Mouse (Mus musculus): ENCODE results near the gene Ms4a6c. TPM values are rescaled to one million over a fixed set of nuclear protein-coding genes. Genes with fewer than 3 reads are reported as not detected.
A peak's percentile ranks its signal among the peaks of the same experiment; 100 is the strongest.
"Not testable (repeated sequence)": the region's sequence is repeated elsewhere in the genome, so short reads cannot be mapped to it uniquely, and the experiment has no call there.

The Ms4a6c gene
- total RNA-seq (2021): 1 to 10 TPM; 1.9 to 2.0 TPM
- long read RNA-seq, experiment 1, partial matches to known transcripts: 2 of 2 reads
- long read RNA-seq, experiment 1, other reads (novel, unspliced or antisense): 0 of 2 reads
- long read RNA-seq, experiment 2: 0 reads

DNA sequence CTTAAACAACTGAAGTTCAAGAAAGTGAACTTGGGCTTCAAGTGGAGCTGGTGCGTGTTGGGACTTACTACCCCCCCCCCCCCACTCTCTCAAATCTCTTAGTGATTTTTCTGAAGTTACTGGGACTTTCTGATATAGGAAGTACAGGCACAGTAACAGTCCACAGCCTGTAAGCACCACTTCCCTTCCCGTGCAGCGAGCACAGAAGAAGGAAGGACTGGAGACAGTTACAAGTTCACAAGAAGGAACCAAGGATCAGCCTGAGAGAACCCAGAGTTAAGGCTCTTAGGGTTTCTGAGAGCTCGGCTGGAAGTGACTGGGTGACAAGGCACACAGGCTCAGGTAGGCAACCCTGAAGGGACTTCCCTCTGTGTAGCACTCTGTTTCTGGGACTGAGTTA is at the start of gene Ms4a6c:
Ms4a6c (plus strand) TSS at position 152 of the 400 bp plus-strand sequence.
- DNase-seq (ENCODE audit: low spot score in 2 of 2): not testable (repeated sequence)

DNA sequence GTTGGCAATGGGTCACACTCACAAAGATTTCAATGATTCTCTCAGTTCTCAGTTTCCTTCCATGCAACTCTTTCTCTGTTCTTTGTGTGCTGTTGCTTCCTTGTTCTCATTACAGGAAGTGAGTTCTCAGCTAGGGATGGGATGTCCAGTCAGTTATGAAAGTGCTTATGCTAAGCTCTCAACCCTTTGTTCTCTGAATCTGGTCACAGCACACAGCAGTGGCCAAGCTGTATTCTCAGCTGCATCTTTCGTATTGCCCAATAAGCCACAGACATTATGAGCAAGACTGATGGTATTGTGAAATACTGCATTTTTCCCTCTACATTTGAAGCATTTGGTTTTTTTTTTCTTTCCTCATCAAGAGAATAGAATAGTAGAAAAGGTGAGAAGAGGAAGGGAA is 38.0 kb upstream of the Ms4a6c start:
- DNase-seq (ENCODE audit: low spot score in 2 of 2): not testable (repeated sequence)

DNA sequence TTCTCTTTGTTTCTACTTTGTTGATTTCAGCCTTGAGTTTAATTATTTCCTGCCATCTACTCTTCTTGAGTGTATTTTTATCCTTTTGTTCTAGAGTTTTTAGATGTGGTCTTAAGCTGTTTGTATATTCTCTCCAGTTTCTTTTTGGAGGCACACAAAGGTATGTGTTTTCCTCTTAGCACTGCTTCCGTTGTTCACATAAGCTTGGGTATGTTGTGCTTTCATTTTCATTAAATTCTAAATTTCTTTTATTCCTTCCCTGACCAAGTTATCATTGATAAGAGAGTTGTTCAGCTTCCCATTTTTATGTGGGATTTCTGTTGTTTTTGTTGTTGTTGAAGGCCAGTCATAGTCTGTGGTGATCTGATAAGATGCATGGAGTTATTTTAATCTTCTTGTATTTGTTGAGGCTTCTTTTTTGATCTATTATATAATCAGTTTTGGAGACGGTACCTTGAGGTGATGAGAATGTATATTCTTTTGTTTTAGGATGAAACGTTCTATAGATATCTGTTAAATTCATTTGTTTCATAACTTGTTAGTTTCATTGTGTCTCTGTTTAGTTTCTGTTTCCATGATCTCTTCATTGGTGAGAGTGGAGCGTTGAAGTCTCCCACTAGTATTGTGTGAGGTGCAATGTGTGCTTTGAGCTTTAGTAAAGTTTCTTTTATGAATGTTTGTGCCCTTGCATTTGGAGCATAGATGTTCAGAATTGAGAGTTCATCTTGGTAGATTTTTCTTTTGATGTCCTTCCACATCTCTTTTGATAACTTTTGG is 33.9 kb upstream of the Ms4a6c start:
- DNase-seq (ENCODE audit: low spot score in 2 of 2): no peak

DNA sequence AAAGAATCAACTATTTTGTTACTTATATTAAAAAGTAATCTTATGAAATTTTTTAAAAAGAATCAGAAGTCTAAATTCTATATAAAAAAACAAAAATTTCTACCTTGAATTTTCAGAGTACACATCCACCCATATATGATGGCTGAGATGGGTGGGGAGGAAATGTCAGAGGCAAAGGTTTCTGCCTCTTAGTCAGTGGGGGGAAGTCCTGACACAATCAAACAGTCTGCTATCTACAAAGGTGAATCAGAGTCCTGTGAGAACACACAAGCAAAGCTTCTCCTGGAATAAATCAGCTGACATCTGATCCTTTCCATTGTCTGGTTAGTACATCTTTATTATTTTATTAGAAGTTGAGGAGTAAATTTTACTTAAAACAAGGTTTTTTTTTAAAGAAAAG is 25.8 kb upstream of the Ms4a6c start, which contains the start of gene Ms4a4b:
Ms4a4b (plus strand) TSS at position 216 of the 400 bp plus-strand sequence.
- DNase-seq (ENCODE audit: low spot score in 2 of 2): no peak

DNA sequence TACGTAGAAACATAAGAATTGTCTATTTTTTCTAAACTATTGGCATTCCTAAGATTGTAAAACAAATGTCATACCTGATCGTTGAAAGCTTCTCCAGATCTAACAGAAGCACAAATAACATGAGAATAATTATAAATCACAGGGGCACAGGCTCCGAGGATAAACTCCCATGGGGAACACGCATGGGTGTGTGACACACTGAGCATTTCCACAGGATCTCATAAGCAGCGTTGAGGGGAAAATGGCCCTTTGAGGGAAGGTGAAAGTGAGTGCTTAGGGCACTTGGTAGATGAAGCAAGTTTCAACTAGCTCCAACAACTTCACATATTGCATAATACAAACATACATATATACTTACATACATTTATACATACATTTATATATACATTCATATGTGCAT is 25.2 kb upstream of the Ms4a6c start:
- no peak for DNase-seq (ENCODE audit: low spot score in 2 of 2)

DNA sequence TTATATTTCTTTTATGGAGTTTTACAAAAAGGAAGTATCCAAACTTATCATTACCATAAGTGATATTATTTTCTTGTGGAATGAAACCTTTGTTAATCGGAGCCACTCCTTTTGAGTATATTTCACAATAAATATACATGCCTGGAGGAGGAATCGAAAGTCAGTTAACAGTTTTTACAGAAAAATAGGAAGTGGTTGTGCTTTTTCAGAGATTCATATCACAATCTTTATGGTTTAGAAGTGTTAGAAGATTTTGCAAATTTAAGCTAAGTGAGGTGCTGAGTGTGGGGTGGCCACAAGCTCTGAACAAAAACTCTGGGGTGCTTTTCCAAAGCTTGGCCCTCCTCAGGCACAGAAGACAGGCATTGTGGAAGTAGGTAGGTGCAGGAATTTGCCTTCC is 21.9 kb upstream of the Ms4a6c start:
- DNase-seq (ENCODE audit: low spot score in 2 of 2): no peak

DNA sequence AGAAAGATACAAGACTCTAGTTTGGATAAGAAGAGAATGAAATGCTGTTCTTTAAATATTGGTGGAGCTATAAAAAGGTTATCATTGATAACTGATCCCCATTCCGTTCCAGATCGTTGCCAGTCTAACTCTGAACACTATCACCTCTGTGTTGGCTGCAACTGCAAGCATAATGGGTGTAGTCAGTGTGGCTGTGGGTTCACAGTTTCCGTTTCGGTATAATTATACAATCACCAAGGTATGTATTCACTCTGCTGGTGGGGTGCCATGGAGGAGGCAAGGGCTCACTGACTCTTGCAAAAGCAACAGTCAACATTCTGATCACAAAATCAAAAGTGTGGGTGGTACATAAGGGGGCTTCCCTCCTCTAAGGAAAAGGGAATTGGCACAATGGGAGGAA is 10.1 kb upstream of the Ms4a6c start:
- not testable (repeated sequence) for DNase-seq (ENCODE audit: low spot score in 2 of 2)

DNA sequence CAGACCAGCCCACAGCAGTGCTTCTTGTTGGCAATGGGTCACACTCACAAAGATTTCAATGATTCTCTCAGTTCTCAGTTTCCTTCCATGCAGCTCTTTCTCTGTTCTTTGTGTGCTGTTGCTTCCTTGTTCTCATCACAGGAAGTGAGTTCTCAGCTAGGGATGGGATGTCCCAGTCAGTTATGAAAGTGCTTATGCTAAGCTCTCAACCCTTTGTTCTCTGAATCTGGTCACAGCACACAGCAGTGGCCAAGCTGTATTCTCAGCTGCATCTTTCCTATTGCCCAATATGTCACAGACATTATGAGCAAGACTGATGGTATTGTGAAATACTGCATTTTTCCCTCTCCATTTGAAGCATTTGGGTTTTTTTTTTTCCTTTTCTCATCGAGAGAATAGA is 4.4 kb upstream of the Ms4a6c start:
- DNase-seq (ENCODE audit: low spot score in 2 of 2): not testable (repeated sequence)

DNA sequence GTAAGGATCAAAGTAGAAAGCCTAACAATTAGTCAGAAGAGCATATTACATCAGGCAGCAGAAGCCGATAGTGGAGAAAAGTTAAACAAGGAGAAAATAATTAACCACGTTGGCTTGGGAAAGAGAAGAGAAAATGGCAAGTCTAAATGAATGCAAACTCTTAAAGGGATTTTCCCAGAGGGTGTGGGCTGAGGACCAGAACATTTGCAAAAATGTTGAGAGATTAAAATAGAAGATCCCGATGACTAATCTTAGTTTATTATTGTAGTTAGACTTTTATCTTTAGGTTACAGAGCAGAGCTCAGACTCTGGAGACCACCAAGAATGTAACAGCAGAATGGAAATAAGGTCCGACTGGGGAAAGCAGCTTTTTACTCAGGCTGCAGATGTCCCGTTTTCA is 2.7 kb upstream of the Ms4a6c start:
- DNase-seq (ENCODE audit: low spot score in 2 of 2): no peak

DNA sequence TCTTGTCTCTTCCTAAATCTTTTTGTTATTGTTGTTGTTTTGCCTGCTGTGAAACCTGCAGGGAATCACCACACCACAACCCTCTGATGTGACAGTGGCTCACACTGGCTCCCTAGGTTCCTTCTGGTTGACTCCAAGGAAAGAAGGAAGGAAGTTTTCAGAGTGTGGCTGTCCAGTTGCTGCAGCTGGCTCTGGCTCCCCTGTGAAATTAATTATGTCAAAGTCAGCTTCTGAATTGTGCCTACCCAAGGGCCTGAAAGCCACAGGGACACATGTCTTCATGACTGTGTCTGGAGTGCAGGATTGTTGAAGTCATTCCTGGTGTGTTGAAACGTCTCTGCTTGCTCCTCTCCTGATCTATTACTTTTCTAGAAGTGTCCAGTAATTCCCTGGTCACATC is 805 bp upstream of the Ms4a6c start:
- DNase-seq (ENCODE audit: low spot score in 2 of 2): not testable (repeated sequence)

DNA sequence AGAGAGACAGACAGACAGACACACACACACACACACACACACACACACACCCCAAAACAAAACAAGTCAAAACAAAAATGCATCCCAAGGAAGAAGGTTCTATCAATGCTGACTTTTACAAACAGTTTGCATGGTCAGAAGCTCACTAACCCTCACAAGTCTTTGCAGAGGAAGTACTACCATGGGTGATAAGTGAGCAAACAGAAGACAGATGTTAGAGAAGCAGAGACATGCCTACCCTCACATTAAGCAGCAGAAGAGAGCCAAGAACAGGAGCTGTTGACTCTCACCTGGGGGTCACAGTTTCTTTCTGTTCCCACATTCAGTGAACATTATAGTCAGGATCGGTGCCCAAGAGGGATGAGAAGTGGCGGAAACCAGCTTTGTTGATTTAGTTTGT is 10.5 kb downstream of the Ms4a6c start:
- no peak for DNase-seq (ENCODE audit: low spot score in 2 of 2)

DNA sequence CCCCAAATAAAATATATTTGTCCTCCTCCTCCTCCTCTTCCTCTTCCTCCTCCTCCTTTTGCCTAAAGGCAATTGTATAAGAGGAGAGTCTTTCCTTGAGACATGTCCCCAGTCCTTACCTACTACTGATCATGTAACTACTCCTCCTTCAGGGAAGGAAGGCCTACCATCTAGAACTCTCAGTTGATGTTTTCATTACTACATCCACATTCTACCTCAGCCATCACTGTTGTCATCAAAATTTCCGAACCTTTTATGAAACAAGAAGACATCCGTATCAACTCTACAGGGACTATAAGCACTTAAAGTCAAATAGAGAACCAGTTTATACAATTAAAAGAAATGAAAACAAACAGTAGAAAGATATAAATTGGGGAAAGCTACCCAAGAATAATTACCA is 13.5 kb downstream of the Ms4a6c start:
- DNase-seq (ENCODE audit: low spot score in 2 of 2): no peak

DNA sequence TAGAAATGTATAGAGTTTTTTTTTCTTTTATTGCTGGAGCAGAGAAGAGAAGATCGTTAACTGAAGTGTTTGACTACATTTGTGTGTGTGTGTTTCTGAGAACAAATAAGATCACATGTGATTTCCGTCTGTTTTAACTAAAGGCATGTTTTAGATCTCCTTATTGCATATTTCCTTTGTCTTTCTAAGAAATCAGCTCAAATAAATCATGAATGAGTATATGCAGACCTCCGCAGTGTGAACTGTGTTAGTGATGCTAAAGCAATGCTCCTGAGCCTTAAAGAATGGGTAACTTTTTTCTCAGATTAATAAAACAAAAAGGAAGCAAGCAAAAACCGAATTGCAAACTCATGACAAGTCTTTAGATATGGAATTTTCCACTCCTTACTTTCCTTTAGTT is 14.8 kb downstream of the Ms4a6c start:
- DNase-seq (ENCODE audit: low spot score in 2 of 2): no peak

DNA sequence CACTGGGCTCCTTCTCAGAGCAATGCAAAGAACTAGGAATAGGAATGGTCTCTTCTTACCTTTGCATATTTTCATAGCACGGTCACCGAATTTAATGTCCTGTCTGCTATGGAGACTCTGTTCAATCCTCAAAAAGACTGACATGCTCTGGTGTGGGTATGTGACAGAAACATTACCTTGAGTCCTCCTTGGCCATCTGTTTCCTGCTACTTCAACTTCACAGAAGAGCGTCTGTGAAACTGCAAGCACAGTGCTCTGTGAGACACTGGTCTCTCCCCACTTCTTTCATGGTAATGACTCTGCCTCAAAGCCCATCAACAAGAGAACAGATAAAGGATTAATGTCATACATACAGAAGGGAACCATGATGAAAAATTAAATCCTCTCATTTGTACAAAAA is 15.2 kb downstream of the Ms4a6c start:
- DNase-seq (ENCODE audit: low spot score in 2 of 2): no peak

DNA sequence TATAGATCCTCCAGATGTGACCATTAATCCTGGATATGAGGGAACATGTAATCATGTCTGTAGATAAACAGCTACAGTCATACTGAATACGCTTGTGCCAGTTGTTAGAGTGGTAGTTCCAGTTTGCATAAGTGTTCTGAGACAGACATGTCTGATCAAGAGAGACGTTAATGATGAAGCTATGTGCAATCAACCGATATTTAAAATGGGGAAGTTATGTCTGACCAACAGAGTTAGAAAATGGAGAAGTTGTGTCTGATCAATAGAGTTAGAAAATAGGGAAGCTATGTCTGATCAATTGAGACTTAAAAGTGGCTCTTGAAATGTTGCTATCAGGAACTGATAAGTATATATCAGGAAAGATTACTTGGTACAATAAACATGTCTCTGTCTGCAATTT is 16.1 kb downstream of the Ms4a6c start:
- DNase-seq (ENCODE audit: low spot score in 2 of 2): no peak

DNA sequence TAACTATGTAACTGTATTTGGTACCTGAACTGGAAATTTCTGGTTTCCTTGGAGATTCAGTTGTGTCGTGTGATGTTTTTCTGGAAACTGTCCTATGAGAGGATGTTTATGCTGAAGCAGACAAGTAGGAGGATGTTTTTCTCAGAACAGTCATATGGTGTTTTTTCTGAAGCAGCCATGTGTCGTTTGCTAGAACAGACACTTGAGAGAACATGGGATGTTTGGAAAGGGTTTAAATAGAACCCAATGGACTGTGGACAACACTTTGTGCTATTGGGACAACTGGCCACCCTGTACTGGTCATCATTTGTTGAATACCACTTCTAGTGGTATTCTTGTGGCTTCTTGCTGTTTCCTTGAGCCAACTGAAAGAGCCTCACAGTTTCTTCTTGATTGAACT is 16.6 kb downstream of the Ms4a6c start, which contains the start of gene Gm8369:
Gm8369 (plus strand) TSS at position 193 of the 400 bp plus-strand sequence.
- DNase-seq (ENCODE audit: low spot score in 2 of 2): peak; percentile 11 to 52

DNA sequence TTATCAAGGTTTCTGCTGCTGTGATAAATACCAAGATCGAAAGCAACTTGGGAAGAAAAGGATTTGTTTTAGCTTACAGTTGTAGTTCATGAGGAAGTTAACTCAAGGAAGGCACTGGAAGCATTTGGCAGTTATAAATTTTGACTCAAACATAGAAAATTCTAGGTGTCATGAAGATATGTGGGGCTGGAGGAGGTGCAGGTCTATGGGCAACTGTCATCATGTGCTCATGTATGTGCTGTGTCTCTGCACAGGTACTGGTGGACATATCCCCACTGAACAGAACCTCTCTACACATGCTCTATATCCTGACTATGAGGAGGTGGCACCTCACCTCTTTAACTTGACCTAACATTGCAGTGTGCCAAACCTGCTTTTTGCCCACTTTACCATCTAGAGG is 17.4 kb downstream of the Ms4a6c start:
- DNase-seq (ENCODE audit: low spot score in 2 of 2): no peak

DNA sequence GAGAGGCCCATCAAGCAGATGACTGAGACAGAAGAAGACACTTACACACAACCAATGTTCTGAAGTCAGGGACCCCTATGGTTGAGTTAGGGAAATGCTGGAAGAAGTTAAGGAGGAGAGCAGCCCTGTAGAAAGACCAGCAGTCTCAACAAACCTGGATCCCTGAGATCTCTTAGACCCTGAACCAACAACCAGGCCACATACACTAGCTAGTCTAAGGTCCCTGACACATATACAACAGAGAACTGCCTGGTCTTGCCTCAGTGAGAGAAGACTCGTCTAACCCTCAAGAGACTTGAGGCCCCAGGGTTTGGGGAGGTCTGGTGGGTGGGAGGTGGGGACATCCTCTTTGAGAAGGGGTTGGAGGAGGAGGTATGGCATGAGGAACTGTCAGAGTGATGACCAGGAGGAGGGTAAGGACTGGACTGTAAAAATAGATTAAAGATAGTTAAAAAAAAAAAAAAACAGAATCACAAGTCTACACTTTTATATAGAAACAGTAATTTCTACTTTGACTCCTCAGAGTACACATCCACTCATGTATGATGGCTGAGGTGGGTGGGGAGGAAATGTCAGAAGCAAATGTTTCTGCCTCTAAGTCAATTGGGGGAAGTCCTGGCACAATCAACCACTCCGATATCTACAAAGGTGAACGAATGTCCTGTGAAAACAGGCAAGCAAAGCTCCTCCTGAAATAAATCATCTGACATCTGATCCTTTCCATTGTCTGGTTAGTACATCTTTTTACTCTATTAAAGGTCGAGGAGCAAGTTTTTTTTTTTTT is 22.4 kb downstream of the Ms4a6c start:
- DNase-seq (ENCODE audit: low spot score in 2 of 2): no peak

DNA sequence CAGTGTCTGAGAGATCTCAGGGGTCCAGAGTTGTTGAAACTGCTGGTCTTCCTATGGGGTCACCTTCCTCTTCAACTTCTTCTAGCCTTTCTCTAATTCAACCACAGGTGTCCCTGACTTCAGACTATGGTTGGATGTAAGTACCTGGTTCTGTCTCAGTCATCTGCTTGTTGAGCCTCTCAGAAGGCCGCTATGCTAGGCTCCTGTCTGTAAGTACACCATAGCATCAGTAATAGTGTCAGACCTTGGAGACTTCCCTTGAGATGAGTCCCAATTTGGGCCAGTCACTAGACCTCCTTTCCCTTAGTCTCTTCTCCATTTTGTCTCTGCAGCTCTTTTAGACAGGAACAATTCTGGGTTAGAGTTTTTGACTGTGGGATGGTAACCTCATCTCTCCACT is 23.5 kb downstream of the Ms4a6c start:
- DNase-seq (ENCODE audit: low spot score in 2 of 2): no peak

DNA sequence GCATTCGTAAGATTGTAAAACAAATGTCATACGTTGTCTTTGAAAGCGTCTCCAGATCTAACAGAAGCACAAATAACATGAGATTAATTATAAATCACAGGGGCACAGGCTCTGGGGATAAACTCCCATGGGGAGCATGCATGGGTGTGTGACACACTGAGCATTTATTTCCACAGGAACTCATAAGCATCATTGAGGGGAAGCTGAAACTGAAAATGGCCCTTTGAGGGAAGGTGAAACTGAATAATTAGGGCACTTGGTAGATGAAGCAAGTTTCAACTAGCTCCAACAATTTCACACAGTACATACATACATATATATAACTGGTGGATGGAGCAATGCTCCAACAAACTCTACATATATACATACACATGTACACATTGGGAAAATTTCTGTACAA is 25.4 kb downstream of the Ms4a6c start:
- DNase-seq (ENCODE audit: low spot score in 2 of 2): no peak

DNA sequence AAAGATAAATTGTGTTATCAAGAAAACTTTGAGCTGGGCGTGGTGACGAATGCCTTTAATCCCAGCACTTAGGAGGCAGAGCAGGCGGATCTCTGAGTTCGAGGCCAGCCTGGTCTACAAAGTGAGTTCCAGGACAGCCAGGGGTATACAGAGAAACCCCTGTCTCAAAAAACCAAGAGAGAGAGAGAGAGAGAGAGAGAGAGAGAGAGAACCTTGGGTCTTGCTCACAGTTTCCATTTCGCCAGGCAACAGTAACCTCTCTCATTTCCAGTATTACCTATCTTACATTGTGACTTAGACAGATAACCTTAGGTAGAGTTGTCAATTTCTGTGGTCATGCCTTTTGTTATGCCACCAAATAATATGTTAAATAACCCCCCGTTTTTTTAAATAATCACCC is 27.2 kb downstream of the Ms4a6c start:
- DNase-seq (ENCODE audit: low spot score in 2 of 2): no peak

DNA sequence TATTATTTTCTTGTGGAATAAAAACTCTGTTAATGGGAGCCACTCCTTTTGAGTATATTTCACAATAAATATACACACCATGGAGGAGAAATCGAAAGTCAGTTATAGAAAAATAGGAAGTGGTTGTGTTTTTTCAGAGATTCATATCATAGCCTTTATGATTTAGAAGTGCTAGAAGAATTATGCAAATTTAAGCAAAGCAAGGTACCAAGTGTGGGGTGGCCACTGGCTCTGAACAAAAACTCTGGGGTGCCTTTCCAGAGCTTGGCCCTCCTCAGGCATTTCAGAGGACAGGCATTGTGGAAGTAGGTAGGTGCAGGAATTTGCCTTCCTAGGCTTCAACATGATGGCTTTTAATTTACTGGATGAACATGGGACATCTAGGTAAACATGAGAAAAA is 28.1 kb downstream of the Ms4a6c start:
- not testable (repeated sequence) for DNase-seq (ENCODE audit: low spot score in 2 of 2)

Data from layer of hippocampus, postnatal 14 days (tissue).